Mouse (Mus musculus): Measurements from ENCODE around the gene Tpm1. TPM values are rescaled to one million over a fixed set of nuclear protein-coding genes. Genes with fewer than 3 reads are reported as not detected.

Gene Tpm1
- polyA plus RNA-seq, 1 experiment, result 1,516 TPM

DNA sequence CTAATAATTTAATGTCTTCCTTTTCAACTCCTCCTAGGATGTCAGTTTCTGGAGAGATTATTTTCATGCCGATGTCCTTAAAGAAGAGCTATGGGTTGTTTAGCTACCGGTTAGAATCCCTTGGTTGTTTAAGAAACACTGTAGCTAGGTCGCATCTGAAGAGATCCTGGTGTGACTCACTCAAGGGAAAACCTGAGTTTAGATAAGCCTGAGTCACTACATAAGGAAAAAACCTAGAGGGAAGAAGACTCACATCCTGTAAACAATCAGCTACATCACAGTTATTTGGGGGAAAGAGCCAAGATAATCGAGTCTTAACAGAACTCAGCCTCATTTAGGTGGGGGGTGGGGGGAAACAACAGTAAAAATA is 3.9 kb downstream of the Tpm1 start:
- Histone ChIP-seq H3K27me3 (ENCODE audit: control insufficient read depth, insufficient read depth, low read length, poor library complexity, severe bottlenecking) (no peaks in the 10 kb centered on the region; the same call in 1 of the 2 replicates), H3K4me1 (ENCODE audit: control insufficient read depth, insufficient read depth, low read length) (no peaks in the 10 kb centered on the region), H3K9ac (ENCODE audit: low read depth, poor library complexity, severe bottlenecking) (no peak overlapping the region), H3K4me3 (ENCODE audit: low read depth, low read length) (no peak overlapping the region), H3K9me3 (replicated peaks; ENCODE audit: control insufficient read depth, insufficient read depth, low read length, poor library complexity, severe bottlenecking) (no peaks in the 10 kb centered on the region), H3K27ac (ENCODE audit: insufficient read depth, low read length) (peak overlapping the region; percentile 1; the same call in 1 of the 2 replicates), H3K36me3 (ENCODE audit: control insufficient read depth, insufficient read depth, low read length, poor library complexity, severe bottlenecking) (no peaks in the 10 kb centered on the region)
- TF ChIP-seq CTCF (IDR thresholded peaks at IDR 0.05; ENCODE audit: low read depth, low read length) (no peak), EP300 (IDR thresholded peaks at IDR 0.05; ENCODE audit: insufficient read depth, low read depth, low read length) (no peak), POLR2A (IDR thresholded peaks at IDR 0.05; ENCODE audit: insufficient read depth, low read length) (no peak)

- TF ChIP-seq POLR2A (IDR thresholded peaks at IDR 0.05; ENCODE audit: insufficient read depth, low read length) (no peak), EP300 (IDR thresholded peaks at IDR 0.05; ENCODE audit: insufficient read depth, low read depth, low read length) (0 out of 2 replicates have a peak, but pooled peaks have one; percentile 8), CTCF (IDR thresholded peaks at IDR 0.05; ENCODE audit: low read depth, low read length) (peak; percentile 76)
- Histone ChIP-seq H3K4me1 (ENCODE audit: control insufficient read depth, insufficient read depth, low read length) (no peaks in the 10 kb centered on the region), H3K27ac (ENCODE audit: insufficient read depth, low read length) (peak overlapping the region; percentile 1; the same call in 1 of the 2 replicates), H3K27me3 (ENCODE audit: control insufficient read depth, insufficient read depth, low read length, poor library complexity, severe bottlenecking) (no peaks in the 10 kb centered on the region; the same call in 1 of the 2 replicates), H3K4me3 (ENCODE audit: low read depth, low read length) (no peak overlapping the region), H3K9ac (ENCODE audit: low read depth, poor library complexity, severe bottlenecking) (no peak overlapping the region), H3K9me3 (replicated peaks; ENCODE audit: control insufficient read depth, insufficient read depth, low read length, poor library complexity, severe bottlenecking) (no peaks in the 10 kb centered on the region), H3K36me3 (ENCODE audit: control insufficient read depth, insufficient read depth, low read length, poor library complexity, severe bottlenecking) (no peaks in the 10 kb centered on the region)
Observed at GRCm38 (mm10) chr9:67044551-67045305, 4.5 kb downstream of the Tpm1 start.

DNA sequence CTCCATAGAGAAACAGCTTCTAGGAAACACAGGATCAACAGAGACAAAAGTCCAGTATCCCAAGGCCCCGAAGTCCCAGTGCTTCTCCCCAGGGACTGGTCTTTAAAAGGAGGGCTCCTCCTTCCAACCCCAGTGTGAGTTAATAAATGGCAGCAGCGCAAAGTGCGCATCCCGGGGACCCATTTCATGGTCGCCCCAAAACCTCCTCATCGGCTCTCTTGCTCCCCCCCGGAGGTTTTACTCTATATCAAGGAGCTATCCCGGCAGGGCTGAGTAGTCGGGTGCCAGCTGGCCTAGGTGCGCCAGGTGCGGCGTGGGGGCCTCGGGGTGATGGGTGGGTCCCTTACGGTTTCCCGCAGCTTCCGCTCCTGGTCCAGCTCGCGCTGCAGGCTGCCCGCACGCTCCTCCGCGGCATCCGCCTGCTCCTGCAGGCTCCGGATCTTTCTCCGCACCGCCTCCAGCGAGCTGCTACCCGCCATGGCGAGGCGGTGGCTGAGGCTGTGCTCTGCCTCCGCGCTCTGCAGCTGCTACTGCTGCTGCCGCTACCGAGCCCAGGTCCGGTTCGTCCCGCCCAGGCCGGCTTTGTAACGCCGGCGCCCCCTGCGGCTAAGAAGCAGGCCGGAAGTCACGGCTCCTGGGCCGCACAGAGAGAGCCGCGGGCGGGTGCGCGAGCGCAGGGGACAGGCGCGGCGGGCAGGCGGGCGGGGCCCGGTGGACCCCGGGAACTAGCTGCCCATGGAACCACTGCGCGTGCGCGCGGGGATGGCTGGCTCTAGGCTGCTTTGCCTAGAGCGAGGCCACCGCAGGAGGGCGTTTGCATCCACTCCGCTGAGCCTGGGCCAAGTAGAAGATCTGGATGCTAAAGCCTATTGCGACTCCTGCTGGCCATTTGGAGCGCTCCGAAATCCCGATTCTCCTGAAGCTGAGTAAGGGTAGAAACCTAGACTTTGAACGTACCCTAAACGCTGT is 5.7 kb downstream of the Tpm1 start:
- Histone ChIP-seq H3K36me3 (ENCODE audit: control insufficient read depth, insufficient read depth, low read length, poor library complexity, severe bottlenecking) (no peaks in the 10 kb centered on the region), H3K27ac (ENCODE audit: insufficient read depth, low read length) (peak overlapping the region; percentile 7), H3K4me3 (ENCODE audit: low read depth, low read length) (peak overlapping the region; percentile 63), H3K4me1 (ENCODE audit: control insufficient read depth, insufficient read depth, low read length) (no peaks in the 10 kb centered on the region), H3K9me3 (replicated peaks; ENCODE audit: control insufficient read depth, insufficient read depth, low read length, poor library complexity, severe bottlenecking) (no peaks in the 10 kb centered on the region), H3K9ac (ENCODE audit: low read depth, poor library complexity, severe bottlenecking) (peak overlapping the region; percentile 92), H3K27me3 (ENCODE audit: control insufficient read depth, insufficient read depth, low read length, poor library complexity, severe bottlenecking) (no peaks in the 10 kb centered on the region; the same call in 1 of the 2 replicates)
- TF ChIP-seq CTCF (IDR thresholded peaks at IDR 0.05; ENCODE audit: low read depth, low read length), result peak; percentile 98
- no peak for TF ChIP-seq EP300 (IDR thresholded peaks at IDR 0.05; ENCODE audit: insufficient read depth, low read depth, low read length)
- no peak for TF ChIP-seq POLR2A (IDR thresholded peaks at IDR 0.05; ENCODE audit: insufficient read depth, low read length)

DNA sequence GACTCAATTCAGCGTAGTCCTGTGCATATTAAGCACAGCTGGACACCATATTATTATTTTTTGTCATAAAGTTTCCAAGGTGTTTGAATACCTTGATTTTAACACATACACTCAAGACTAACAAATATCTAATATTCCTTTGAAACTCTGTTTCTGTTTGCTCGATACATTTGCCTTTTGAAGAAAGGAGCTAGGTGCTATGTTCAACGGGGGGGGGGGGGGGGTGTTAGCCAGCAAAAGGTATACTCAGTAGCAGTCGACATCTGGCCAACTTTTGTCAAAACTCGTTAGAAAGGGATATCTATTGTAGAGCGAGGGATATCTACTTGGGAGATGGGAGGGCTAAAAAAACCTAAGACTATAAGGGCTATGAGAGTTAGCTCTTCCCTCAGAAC is 6.4 kb downstream of the Tpm1 start:
- Histone ChIP-seq H3K4me3 (ENCODE audit: low read depth, low read length) (peak overlapping the region; percentile 63), H3K27me3 (ENCODE audit: control insufficient read depth, insufficient read depth, low read length, poor library complexity, severe bottlenecking) (no peaks in the 10 kb centered on the region), H3K9ac (ENCODE audit: low read depth, poor library complexity, severe bottlenecking) (peak overlapping the region; percentile 92), H3K27ac (ENCODE audit: insufficient read depth, low read length) (peak overlapping the region; percentile 7), H3K4me1 (ENCODE audit: control insufficient read depth, insufficient read depth, low read length) (no peaks in the 10 kb centered on the region), H3K9me3 (replicated peaks; ENCODE audit: control insufficient read depth, insufficient read depth, low read length, poor library complexity, severe bottlenecking) (no peaks in the 10 kb centered on the region), H3K36me3 (ENCODE audit: control insufficient read depth, insufficient read depth, low read length, poor library complexity, severe bottlenecking) (no peaks in the 10 kb centered on the region)
- TF ChIP-seq EP300 (IDR thresholded peaks at IDR 0.05; ENCODE audit: insufficient read depth, low read depth, low read length) (no peak), CTCF (IDR thresholded peaks at IDR 0.05; ENCODE audit: low read depth, low read length) (no peak), POLR2A (IDR thresholded peaks at IDR 0.05; ENCODE audit: insufficient read depth, low read length) (no peak)

- Histone ChIP-seq H3K9ac (ENCODE audit: low read depth, poor library complexity, severe bottlenecking) (peak overlapping the region; percentile 92), H3K27ac (ENCODE audit: insufficient read depth, low read length) (no peak overlapping the region), H3K36me3 (ENCODE audit: control insufficient read depth, insufficient read depth, low read length, poor library complexity, severe bottlenecking) (no peaks in the 10 kb centered on the region; the same call in 1 of the 2 replicates), H3K4me1 (ENCODE audit: control insufficient read depth, insufficient read depth, low read length) (no peaks in the 10 kb centered on the region), H3K27me3 (ENCODE audit: control insufficient read depth, insufficient read depth, low read length, poor library complexity, severe bottlenecking) (no peaks in the 10 kb centered on the region), H3K9me3 (replicated peaks; ENCODE audit: control insufficient read depth, insufficient read depth, low read length, poor library complexity, severe bottlenecking) (no peaks in the 10 kb centered on the region), H3K4me3 (ENCODE audit: low read depth, low read length) (peak overlapping the region; percentile 35; the same call in 1 of the 2 replicates)
- no peak for TF ChIP-seq CTCF (IDR thresholded peaks at IDR 0.05; ENCODE audit: low read depth, low read length)
- no peak for TF ChIP-seq POLR2A (IDR thresholded peaks at IDR 0.05; ENCODE audit: insufficient read depth, low read length)
- TF ChIP-seq EP300 (IDR thresholded peaks at IDR 0.05; ENCODE audit: insufficient read depth, low read depth, low read length), result no peak
Observed at GRCm38 (mm10) chr9:67041840-67042812, 7.1 kb downstream of the Tpm1 start.

All from ES-Bruce4 (cell line).